Mouse (Mus musculus) olfactory bulb, adult 2 months (tissue): ENCODE measurements around the gene Top3b.

Experiments
- CTCF ChIP-seq: fragments of 200-500 bp; IDR thresholded peaks from 2 replicates; pipeline ENCODE4 v1.5.1; 2012; ENCODE audit warnings: low read depth, mild to moderate bottlenecking, low read length, moderate library complexity; ENCODE audit not compliant: insufficient read depth
- POLR2A ChIP-seq: fragments of 200-500 bp; IDR thresholded peaks from 2 replicates; pipeline ENCODE4 v1.6.1; 2012; ENCODE audit warnings: mild to moderate bottlenecking, low read depth, low read length, moderate library complexity; ENCODE audit not compliant: insufficient read depth

DNA sequence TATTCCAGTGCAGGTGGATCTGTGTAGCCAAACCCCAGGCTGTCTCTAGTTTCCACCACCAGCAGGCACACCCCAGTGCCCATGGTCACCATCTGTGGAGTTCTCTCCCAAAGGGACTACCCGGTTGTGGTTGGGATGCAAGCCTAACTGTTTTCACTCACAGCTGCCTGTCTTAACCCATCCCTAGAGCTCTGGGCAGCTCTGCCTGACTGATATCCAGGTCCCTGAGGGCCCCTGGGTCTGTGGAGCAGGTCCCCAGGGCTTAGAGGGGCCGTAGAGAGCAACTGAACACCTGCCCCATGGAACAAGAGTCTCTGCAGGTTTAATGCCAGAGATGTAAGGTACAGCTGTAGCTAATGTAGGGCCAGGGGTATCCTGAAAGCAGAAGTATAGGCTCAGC, 6.6 kb upstream of the Top3b start, which contains the start of gene Igll1:
- TF ChIP-seq CTCF, result no peak
- TF ChIP-seq POLR2A, result no peak
